Mouse (Mus musculus) small intestine, adult 2 months (tissue): ENCODE measurements around the gene Slc47a2. TPM values are rescaled to one million over a fixed set of nuclear protein-coding genes. Genes with fewer than 3 reads are reported as not detected.

Source experiments
- H3K27ac ChIP-seq: fragments of 200-500 bp; 2 replicates; pipeline ENCODE4 v1.5.1; 2012; ENCODE audit warnings: low read depth, low read length, control low read depth, inconsistent platforms; ENCODE audit not compliant: insufficient read depth
- H3K27me3 ChIP-seq: fragments of 200-500 bp; 2 replicates; pipeline ENCODE4 v1.6.1; 2012; ENCODE audit warnings: mild to moderate bottlenecking, moderate library complexity, low read length, inconsistent platforms; ENCODE audit not compliant: control insufficient read depth, insufficient read depth
- H3K36me3 ChIP-seq: fragments of 200-500 bp; 2 replicates; pipeline ENCODE4 v1.6.1; 2012; ENCODE audit warnings: mild to moderate bottlenecking, low read length, control low read depth, inconsistent platforms; ENCODE audit not compliant: control insufficient read depth, insufficient read depth
- H3K4me1 ChIP-seq: fragments of 200-500 bp; 2 replicates; pipeline ENCODE4 v1.6.1; 2012; ENCODE audit warnings: low read length, inconsistent platforms, mixed read lengths; ENCODE audit not compliant: control insufficient read depth, insufficient read depth, insufficient read length
- H3K4me3 ChIP-seq: fragments of 200-500 bp; 2 replicates; pipeline ENCODE4 v1.5.1; 2012; ENCODE audit warnings: low read depth, mild to moderate bottlenecking, control low read depth, inconsistent platforms, low read length, moderate library complexity
- CTCF ChIP-seq: fragments of 200-500 bp; IDR thresholded peaks from 2 replicates; pipeline ENCODE4 v1.5.1; 2012; ENCODE audit warnings: low read depth, mild to moderate bottlenecking, control low read depth, inconsistent platforms, low read length, moderate library complexity, mixed read lengths; ENCODE audit not compliant: insufficient replicate concordance, insufficient read length; ENCODE audit errors: extremely low read depth
- POLR2A ChIP-seq: fragments of 200-500 bp; IDR thresholded peaks from 2 replicates; pipeline ENCODE4 v1.6.1; 2012; ENCODE audit warnings: low read depth, mild to moderate bottlenecking, control low read depth, inconsistent platforms, low read length, moderate library complexity
- WGBS: fragments of 180-500 bp; shearing (Covaris S2); methylation state at CpG from one replicate; pipeline ENCODE4 v1.1.7; 2018; 5-methylcytosine and 5-hydroxymethylcytosine counted together
- polyA plus RNA-seq: library from polyadenylated mRNA; depleted of rRNA; stranded (reverse); fragments of >200 nt; gene quantifications from 2 replicates; pipeline ENCODE4 v1.2.3, GENCODE M21; 2012

Gene Slc47a2
- polyA plus RNA-seq, 1 experiment = not detected

DNA sequence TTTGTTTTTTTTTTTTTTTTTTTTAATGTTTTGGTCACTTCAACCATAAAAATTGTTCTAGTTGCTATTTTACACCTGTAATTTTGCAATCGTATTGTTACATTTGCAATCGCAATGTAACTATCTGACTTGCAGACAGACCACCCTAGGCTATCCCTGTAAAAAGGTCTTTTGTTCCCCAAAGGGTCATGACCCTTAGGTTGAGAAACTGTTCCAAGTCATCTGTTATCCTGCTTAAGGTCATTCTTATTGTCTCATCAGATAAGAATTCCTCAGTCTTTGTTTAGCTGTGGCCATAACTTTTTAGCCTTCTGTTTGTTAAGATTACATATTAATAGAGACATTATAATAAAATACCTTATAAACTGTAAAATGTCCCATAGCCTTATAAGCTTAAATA lies 49.4 kb downstream of the Slc47a2 start:
- no peak overlapping the region for H3K4me3 ChIP-seq
- H3K27ac ChIP-seq = no peak overlapping the region
- no peaks in the 10 kb centered on the region for H3K36me3 ChIP-seq
- TF ChIP-seq CTCF = no peak
- no peak for TF ChIP-seq POLR2A
- WGBS = 89% methylated on average over 2 of the region's 2 CpGs
- no peaks in the 10 kb centered on the region for H3K4me1 ChIP-seq
- H3K27me3 ChIP-seq = no peaks in the 10 kb centered on the region; the same call in 1 of the 2 replicates

DNA sequence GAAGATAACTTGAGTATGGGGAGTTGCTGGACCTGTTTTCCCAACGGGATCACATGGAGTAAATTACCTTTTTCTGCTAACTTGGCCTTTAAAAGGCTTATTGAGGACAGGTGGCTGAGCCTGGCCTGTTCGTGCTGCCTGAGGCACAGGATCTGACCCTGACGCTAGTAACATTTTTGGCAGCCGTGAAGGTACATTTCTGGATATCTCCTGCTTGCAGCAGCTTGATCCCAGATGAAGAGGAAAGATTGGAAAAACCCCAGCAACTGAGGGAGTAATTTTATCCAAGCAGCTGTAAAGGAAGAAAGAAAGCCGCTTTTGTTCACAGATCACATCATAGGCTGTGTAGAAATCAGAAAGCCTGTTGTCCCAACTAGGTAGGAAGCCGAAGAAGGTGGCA lies 58.3 kb downstream of the Slc47a2 start:
- TF ChIP-seq CTCF = no peak
- no peak for TF ChIP-seq POLR2A
- Histone ChIP-seq H3K36me3 (no peaks in the 10 kb centered on the region), H3K4me1 (no peaks in the 10 kb centered on the region), H3K27ac (no peak overlapping the region), H3K4me3 (no peak overlapping the region), H3K27me3 (no peaks in the 10 kb centered on the region)
- WGBS = 77% methylated on average over 6 of the region's 6 CpGs

GRCm38 (mm10) chr11:61283414-61284049 lies 59.1 kb downstream of the Slc47a2 start:
- Histone ChIP-seq H3K36me3 (no peaks in the 10 kb centered on the region), H3K4me3 (no peak overlapping the region), H3K27me3 (no peaks in the 10 kb centered on the region), H3K27ac (no peak overlapping the region), H3K4me1 (no peaks in the 10 kb centered on the region; the same call in 1 of the 2 replicates)
- TF ChIP-seq POLR2A = no peak
- TF ChIP-seq CTCF = no peak
- WGBS = 81% methylated on average over 10 of the region's 10 CpGs

- no peak overlapping the region for H3K27ac ChIP-seq
- WGBS = 69% methylated on average over 8 of the region's 8 CpGs
- H3K27me3 ChIP-seq = no peaks in the 10 kb centered on the region
- H3K36me3 ChIP-seq = no peaks in the 10 kb centered on the region
- no peak overlapping the region for H3K4me3 ChIP-seq
- H3K4me1 ChIP-seq = peaks cover 3% of the 10 kb centered on the region; the same call in 1 of the 2 replicates
- no peak for TF ChIP-seq CTCF
- no peak for TF ChIP-seq POLR2A
These were observed 64.1 kb downstream of the Slc47a2 start for GRCm38 (mm10) chr11:61278445-61279077.

- TF ChIP-seq CTCF = no peak
- TF ChIP-seq POLR2A = no peak
- H3K36me3 ChIP-seq = no peaks in the 10 kb centered on the region
- H3K27ac ChIP-seq = no peak overlapping the region
- H3K4me3 ChIP-seq = no peak overlapping the region
- H3K27me3 ChIP-seq = no peaks in the 10 kb centered on the region
- 73% methylated on average over 2 of the region's 2 CpGs for WGBS
- peaks cover 3% of the 10 kb centered on the region; the same call in 1 of the 2 replicates for H3K4me1 ChIP-seq
These were observed 64.7 kb downstream of the Slc47a2 start for GRCm38 (mm10) chr11:61277937-61278336.

DNA sequence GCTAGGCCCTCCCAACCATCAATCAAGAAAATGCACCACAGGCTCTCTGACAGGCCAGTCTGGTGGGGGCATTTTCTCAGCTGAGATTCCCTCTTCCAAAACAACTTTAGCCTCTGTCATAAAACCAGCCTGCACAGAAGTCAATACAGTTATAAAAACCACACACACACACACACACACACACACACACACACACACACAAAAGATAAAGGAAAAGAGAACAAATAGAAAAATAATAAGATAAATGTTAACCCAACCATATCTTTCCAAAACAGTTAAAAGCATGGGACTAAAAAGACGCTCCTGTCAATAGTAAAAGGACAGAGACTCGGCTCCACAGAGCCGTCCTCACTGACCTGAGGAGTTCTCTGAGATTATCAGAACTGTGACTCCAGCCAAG lies 66.2 kb downstream of the Slc47a2 start:
- 69% methylated on average over 3 of the region's 3 CpGs for WGBS
- H3K36me3 ChIP-seq = no peaks in the 10 kb centered on the region

DNA sequence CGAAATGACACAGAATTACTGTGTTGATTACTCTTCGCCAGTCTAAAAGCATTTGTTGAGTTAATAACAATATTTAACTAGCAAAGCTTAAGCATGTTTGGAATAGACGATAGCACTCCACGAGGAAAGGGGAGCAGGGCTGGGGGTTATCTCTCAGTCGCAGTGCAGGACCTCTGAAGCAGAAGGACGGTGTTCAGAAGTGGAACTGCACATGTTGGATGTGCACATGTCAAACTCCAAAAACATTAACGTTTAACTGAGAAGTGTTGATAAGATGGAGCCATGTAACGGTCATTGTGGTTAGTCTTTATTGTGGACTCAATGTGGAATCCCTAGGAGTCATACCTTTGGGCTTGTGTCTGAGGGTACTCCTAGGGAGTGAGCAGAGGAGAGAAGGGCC lies 67.6 kb downstream of the Slc47a2 start:
- Histone ChIP-seq H3K36me3 (no peaks in the 10 kb centered on the region), H3K27me3 (no peaks in the 10 kb centered on the region), H3K27ac (no peak overlapping the region), H3K4me3 (no peak overlapping the region), H3K4me1 (peaks cover 7% of the 10 kb centered on the region; the same call in 1 of the 2 replicates)
- WGBS = 51% methylated on average over 8 of the region's 8 CpGs
- TF ChIP-seq CTCF (no peak), POLR2A (no peak)

More for the DNA sequence above, 66.2 kb downstream of the Slc47a2 start:
- Histone ChIP-seq H3K27ac (no peak overlapping the region), H3K4me3 (no peak overlapping the region), H3K27me3 (no peaks in the 10 kb centered on the region), H3K4me1 (peaks cover 7% of the 10 kb centered on the region; the same call in 1 of the 2 replicates)
- TF ChIP-seq CTCF = no peak
- TF ChIP-seq POLR2A = no peak
